Mouse (Mus musculus): ENCODE measurements around the gene Kif5c. TPM values are rescaled to one million over a fixed set of nuclear protein-coding genes. Genes with fewer than 3 reads are reported as not detected.

Kif5c gene
- polyA plus RNA-seq, 1 experiment from 2014 or later = 11.3 TPM

- WGBS = 59% methylated on average over 14 of the region's 14 CpGs
- Histone ChIP-seq H3K36me3 (ENCODE audit: control insufficient read depth, insufficient read depth, low read length) (no peaks in the 10 kb centered on the region), H3K4me3 (ENCODE audit: low read depth, low read length) (no peak overlapping the region), H3K27me3 (replicated peaks; ENCODE audit: control insufficient read depth, insufficient read depth, low read length) (no peaks in the 10 kb centered on the region), H3K27ac (ENCODE audit: low read depth) (no peak overlapping the region), H3K4me1 (replicated peaks; ENCODE audit: control insufficient read depth, insufficient read depth, low read length) (no peaks in the 10 kb centered on the region), H3K9me3 (ENCODE audit: control insufficient read depth, low read length) (no peaks in the 10 kb centered on the region), H3K4me2 (ENCODE audit: low read length) (no peak overlapping the region), H3K9ac (ENCODE audit: low read length) (no peak overlapping the region)
- DNase-seq (ENCODE audit: low spot score) (no peak), ATAC-seq (replicated peaks; ENCODE audit: low FRiP score, low TSS enrichment, low read depth) (no peak)
These were observed 178.5 kb downstream of the Kif5c start for GRCm38 (mm10) chr2:49797444-49798143.

GRCm38 (mm10) chr2:49804448-49804847, 185.3 kb downstream of the Kif5c start:
- H3K4me2 ChIP-seq (ENCODE audit: low read length) = no peak overlapping the region
- no peaks in the 10 kb centered on the region for H3K27me3 ChIP-seq (replicated peaks; ENCODE audit: control insufficient read depth, insufficient read depth, low read length)
- no peak overlapping the region for H3K27ac ChIP-seq (ENCODE audit: low read depth)
- 53% methylated on average over 8 of the region's 8 CpGs for WGBS
- peak; percentile 43; the same call in 1 of the 2 replicates for ATAC-seq (replicated peaks; ENCODE audit: low FRiP score, low TSS enrichment, low read depth)
- DNase-seq (ENCODE audit: low spot score) = no peak
- H3K9ac ChIP-seq (ENCODE audit: low read length) = no peak overlapping the region
- no peaks in the 10 kb centered on the region for H3K9me3 ChIP-seq (ENCODE audit: control insufficient read depth, low read length)
- H3K36me3 ChIP-seq (ENCODE audit: control insufficient read depth, insufficient read depth, low read length) = no peaks in the 10 kb centered on the region
- no peaks in the 10 kb centered on the region for H3K4me1 ChIP-seq (replicated peaks; ENCODE audit: control insufficient read depth, insufficient read depth, low read length)
- no peak overlapping the region for H3K4me3 ChIP-seq (ENCODE audit: low read depth, low read length)

GRCm38 (mm10) chr2:49805736-49806371, 186.8 kb downstream of the Kif5c start:
- Histone ChIP-seq H3K4me1 (replicated peaks; ENCODE audit: control insufficient read depth, insufficient read depth, low read length) (no peaks in the 10 kb centered on the region), H3K36me3 (ENCODE audit: control insufficient read depth, insufficient read depth, low read length) (no peaks in the 10 kb centered on the region), H3K4me3 (ENCODE audit: low read depth, low read length) (no peak overlapping the region), H3K27me3 (replicated peaks; ENCODE audit: control insufficient read depth, insufficient read depth, low read length) (no peaks in the 10 kb centered on the region), H3K9me3 (ENCODE audit: control insufficient read depth, low read length) (no peaks in the 10 kb centered on the region), H3K9ac (ENCODE audit: low read length) (no peak overlapping the region), H3K4me2 (ENCODE audit: low read length) (no peak overlapping the region), H3K27ac (ENCODE audit: low read depth) (no peak overlapping the region)
- ATAC-seq (replicated peaks; ENCODE audit: low FRiP score, low TSS enrichment, low read depth) (no peak), DNase-seq (ENCODE audit: low spot score) (no peak)
- WGBS = 77% methylated on average over 11 of the region's 11 CpGs

GRCm38 (mm10) chr2:49809496-49809895, 190.4 kb downstream of the Kif5c start:
- H3K4me3 ChIP-seq (ENCODE audit: low read depth, low read length) = no peak overlapping the region
- 79% methylated on average over 6 of the region's 6 CpGs for WGBS

GRCm38 (mm10) chr2:49811420-49811819, 192.3 kb downstream of the Kif5c start:
- no peak for DNase-seq (ENCODE audit: low spot score)
- ATAC-seq (replicated peaks; ENCODE audit: low FRiP score, low TSS enrichment, low read depth) = 0 out of 2 replicates have a peak, but pooled peaks have one; percentile 20
- Histone ChIP-seq H3K9ac (ENCODE audit: low read length) (no peak overlapping the region), H3K27ac (ENCODE audit: low read depth) (0 out of 2 replicates have a peak overlapping the region, but pooled peaks have one; percentile 35), H3K9me3 (ENCODE audit: control insufficient read depth, low read length) (no peaks in the 10 kb centered on the region), H3K4me3 (ENCODE audit: low read depth, low read length) (no peak overlapping the region), H3K4me1 (replicated peaks; ENCODE audit: control insufficient read depth, insufficient read depth, low read length) (peaks cover 11% of the 10 kb centered on the region; the same call in 1 of the 2 replicates), H3K36me3 (ENCODE audit: control insufficient read depth, insufficient read depth, low read length) (no peaks in the 10 kb centered on the region), H3K4me2 (ENCODE audit: low read length) (peak overlapping the region; percentile 16; the same call in 1 of the 2 replicates), H3K27me3 (replicated peaks; ENCODE audit: control insufficient read depth, insufficient read depth, low read length) (no peaks in the 10 kb centered on the region)
- 19% methylated on average over 11 of the region's 11 CpGs for WGBS

More at GRCm38 (mm10) chr2:49809496-49809895, 190.4 kb downstream of the Kif5c start:
- no peaks in the 10 kb centered on the region for H3K27me3 ChIP-seq (replicated peaks; ENCODE audit: control insufficient read depth, insufficient read depth, low read length)
- no peak overlapping the region for H3K27ac ChIP-seq (ENCODE audit: low read depth)
- no peak for DNase-seq (ENCODE audit: low spot score)
- peaks cover 11% of the 10 kb centered on the region; the same call in 1 of the 2 replicates for H3K4me1 ChIP-seq (replicated peaks; ENCODE audit: control insufficient read depth, insufficient read depth, low read length)
- no peaks in the 10 kb centered on the region for H3K36me3 ChIP-seq (ENCODE audit: control insufficient read depth, insufficient read depth, low read length)
- H3K9ac ChIP-seq (ENCODE audit: low read length) = no peak overlapping the region
- H3K4me2 ChIP-seq (ENCODE audit: low read length) = no peak overlapping the region
- no peak for ATAC-seq (replicated peaks; ENCODE audit: low FRiP score, low TSS enrichment, low read depth)
- H3K9me3 ChIP-seq (ENCODE audit: control insufficient read depth, low read length) = no peaks in the 10 kb centered on the region

GRCm38 (mm10) chr2:49811871-49812363, 192.8 kb downstream of the Kif5c start:
- Histone ChIP-seq H3K4me2 (ENCODE audit: low read length) (peak overlapping the region; percentile 16; the same call in 1 of the 2 replicates), H3K36me3 (ENCODE audit: control insufficient read depth, insufficient read depth, low read length) (no peaks in the 10 kb centered on the region), H3K9ac (ENCODE audit: low read length) (no peak overlapping the region), H3K9me3 (ENCODE audit: control insufficient read depth, low read length) (no peaks in the 10 kb centered on the region), H3K27me3 (replicated peaks; ENCODE audit: control insufficient read depth, insufficient read depth, low read length) (no peaks in the 10 kb centered on the region), H3K4me3 (ENCODE audit: low read depth, low read length) (no peak overlapping the region), H3K27ac (ENCODE audit: low read depth) (0 out of 2 replicates have a peak overlapping the region, but pooled peaks have one; percentile 35), H3K4me1 (replicated peaks; ENCODE audit: control insufficient read depth, insufficient read depth, low read length) (peaks cover 11% of the 10 kb centered on the region; the same call in 1 of the 2 replicates)
- 28% methylated on average over 4 of the region's 4 CpGs for WGBS
- DNase-seq (ENCODE audit: low spot score) (no peak), ATAC-seq (replicated peaks; ENCODE audit: low FRiP score, low TSS enrichment, low read depth) (no peak)

GRCm38 (mm10) chr2:49813151-49813550, 194.1 kb downstream of the Kif5c start:
- no peak overlapping the region for H3K4me3 ChIP-seq (ENCODE audit: low read depth, low read length)
- no peaks in the 10 kb centered on the region for H3K9me3 ChIP-seq (ENCODE audit: control insufficient read depth, low read length)
- H3K27ac ChIP-seq (ENCODE audit: low read depth) = no peak overlapping the region
- DNase-seq (ENCODE audit: low spot score) = no peak
- H3K4me1 ChIP-seq (replicated peaks; ENCODE audit: control insufficient read depth, insufficient read depth, low read length) = peaks cover 11% of the 10 kb centered on the region; the same call in 1 of the 2 replicates
- no peak overlapping the region for H3K4me2 ChIP-seq (ENCODE audit: low read length)
- H3K27me3 ChIP-seq (replicated peaks; ENCODE audit: control insufficient read depth, insufficient read depth, low read length) = no peaks in the 10 kb centered on the region
- 53% methylated on average over 4 of the region's 4 CpGs for WGBS
- H3K36me3 ChIP-seq (ENCODE audit: control insufficient read depth, insufficient read depth, low read length) = no peaks in the 10 kb centered on the region
- no peak overlapping the region for H3K9ac ChIP-seq (ENCODE audit: low read length)
- ATAC-seq (replicated peaks; ENCODE audit: low FRiP score, low TSS enrichment, low read depth) = no peak

GRCm38 (mm10) chr2:49814011-49814410, 194.9 kb downstream of the Kif5c start:
- Histone ChIP-seq H3K27me3 (replicated peaks; ENCODE audit: control insufficient read depth, insufficient read depth, low read length) (no peaks in the 10 kb centered on the region), H3K9me3 (ENCODE audit: control insufficient read depth, low read length) (no peaks in the 10 kb centered on the region), H3K36me3 (ENCODE audit: control insufficient read depth, insufficient read depth, low read length) (no peaks in the 10 kb centered on the region), H3K4me3 (ENCODE audit: low read depth, low read length) (no peak overlapping the region), H3K4me1 (replicated peaks; ENCODE audit: control insufficient read depth, insufficient read depth, low read length) (peaks cover 11% of the 10 kb centered on the region; the same call in 1 of the 2 replicates), H3K9ac (ENCODE audit: low read length) (no peak overlapping the region), H3K4me2 (ENCODE audit: low read length) (no peak overlapping the region), H3K27ac (ENCODE audit: low read depth) (no peak overlapping the region)
- 64% methylated on average over 6 of the region's 6 CpGs for WGBS
- DNase-seq (ENCODE audit: low spot score) = no peak
- ATAC-seq (replicated peaks; ENCODE audit: low FRiP score, low TSS enrichment, low read depth) = 0 out of 2 replicates have a peak, but pooled peaks have one; percentile 59

Data from intestine, embryonic 14.5 days (tissue).